Mouse (Mus musculus) heart, postnatal 0 days (tissue): ENCODE data around the gene Gdap2.

Experiments used
- CTCF ChIP-seq: IDR thresholded peaks from 2 replicates; pipeline ENCODE4 v1.5.1; 2016; ENCODE audit warnings: antibody characterized with exemption, control low read depth, low read depth
- EP300 ChIP-seq: IDR thresholded peaks from 2 replicates; pipeline ENCODE4 v1.6.1; 2016; ENCODE audit warnings: antibody characterized with exemption, low read depth

GRCm38 (mm10) chr3:100161665-100162314 lies 391 bp upstream of the Gdap2 start:
- TF ChIP-seq CTCF (no peak), EP300 (no peak)
